Mouse (Mus musculus): ENCODE results near the gene Arhgap23. TPM values are rescaled to one million over a fixed set of nuclear protein-coding genes. Genes with fewer than 3 reads are reported as not detected.

The Arhgap23 gene
- polyA plus RNA-seq, 1 experiment from 2014 or later = 8.5 TPM

Other genes with a start within 250 kb of the Arhgap23 start
- 35.3 and 44.2 TPM in 2 replicates for gene Kpnb1, start 227.7 kb upstream of the Arhgap23 start, polyA plus RNA-seq (2014; fragmentation: Nextera tagmentation; extraction: Ambion mirVana)
- gene Npepps, start 134.9 kb upstream of the Arhgap23 start, polyA plus RNA-seq (2014; fragmentation: Nextera tagmentation; extraction: Ambion mirVana) = 132 and 144 TPM in 2 replicates
- 32.8 and 37.3 TPM in 2 replicates for gene Mrpl45, start 99.8 kb upstream of the Arhgap23 start, polyA plus RNA-seq (2014; fragmentation: Nextera tagmentation; extraction: Ambion mirVana)
- 0.23 and 0.50 TPM in 2 replicates for gene Gpr179, start 63.5 kb upstream of the Arhgap23 start, polyA plus RNA-seq (2014; fragmentation: Nextera tagmentation; extraction: Ambion mirVana)
- gene Socs7, start 53.0 kb upstream of the Arhgap23 start, polyA plus RNA-seq (2014; fragmentation: Nextera tagmentation; extraction: Ambion mirVana) = 6.4 and 6.7 TPM in 2 replicates
- 0.41 TPM in 1 of 2 replicates, not detected in the other for gene 4933428G20Rik, start 84.8 kb downstream of the Arhgap23 start, polyA plus RNA-seq (2014; fragmentation: Nextera tagmentation; extraction: Ambion mirVana)
- 9.1 and 11.8 TPM in 2 replicates for gene Srcin1, start 160.7 kb downstream of the Arhgap23 start, polyA plus RNA-seq (2014; fragmentation: Nextera tagmentation; extraction: Ambion mirVana)
- gene Epop, start 214.2 kb downstream of the Arhgap23 start, polyA plus RNA-seq (2014; fragmentation: Nextera tagmentation; extraction: Ambion mirVana) = 1.8 and 2.6 TPM in 2 replicates
- gene Mllt6, start 247.9 kb downstream of the Arhgap23 start, polyA plus RNA-seq (2014; fragmentation: Nextera tagmentation; extraction: Ambion mirVana) = 5.0 TPM in 2 replicates

Data from hindbrain, embryonic 14.5 days (tissue).